Mouse (Mus musculus): Measurements from ENCODE around the gene Rpl36.

Gene Rpl36

DNA sequence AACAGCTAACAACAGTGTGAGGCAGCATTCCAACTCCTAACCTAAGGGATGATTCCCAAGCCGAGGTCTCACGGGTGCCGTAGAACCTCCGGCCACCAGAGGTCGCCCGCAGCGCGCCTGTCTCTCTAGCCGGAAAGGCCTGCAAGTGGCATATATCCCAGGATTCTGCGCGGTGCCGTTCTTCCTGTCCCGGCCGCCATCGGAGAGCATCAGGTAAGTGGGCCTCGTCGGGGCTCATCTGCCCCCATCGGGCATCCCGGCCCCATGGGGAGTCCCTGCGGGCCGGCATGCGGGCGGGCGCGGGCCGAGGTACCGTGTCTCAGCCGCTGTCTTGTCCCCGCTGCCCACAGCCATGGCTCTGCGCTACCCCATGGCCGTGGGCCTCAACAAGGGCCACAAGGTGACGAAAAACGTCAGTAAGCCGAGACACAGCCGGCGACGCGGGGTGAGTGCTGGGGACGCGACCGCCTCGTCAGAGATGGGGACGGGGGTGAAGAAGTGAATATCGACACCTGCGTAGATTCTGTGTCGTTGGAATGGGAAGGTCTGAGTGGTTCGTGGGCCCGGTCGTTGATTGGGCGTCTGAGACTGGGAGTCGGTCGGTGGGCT lies at the start of gene Rpl36:
TSS of gene Rpl36 (plus strand) at position 181 of the 609 bp plus-strand sequence.
- peak; percentile 93 for DNase-seq (ENCODE audit: low read depth, low spot score)

DNA sequence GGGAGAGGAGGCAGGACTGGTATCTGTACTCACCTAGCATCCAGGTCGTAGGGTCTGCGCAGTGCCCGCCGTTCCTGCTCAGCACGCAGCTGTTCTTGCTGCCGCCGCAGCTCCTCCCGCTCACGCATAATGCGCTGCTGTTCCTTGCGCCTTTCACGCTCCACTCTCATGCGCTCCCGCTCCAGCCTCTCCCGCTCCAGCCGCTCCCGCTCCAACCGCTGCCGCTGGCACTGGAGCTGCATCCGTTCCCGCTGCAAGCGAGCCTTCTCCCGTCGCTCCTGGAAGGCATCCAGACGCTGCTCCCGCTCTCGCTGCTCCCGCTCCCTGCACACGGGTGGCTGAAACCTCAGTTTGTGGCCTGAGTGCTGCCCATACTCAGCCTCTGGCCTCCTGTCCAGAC lies 46.9 kb upstream of the Rpl36 start:
- no peak for DNase-seq (ENCODE audit: low read depth, low spot score)

DNA sequence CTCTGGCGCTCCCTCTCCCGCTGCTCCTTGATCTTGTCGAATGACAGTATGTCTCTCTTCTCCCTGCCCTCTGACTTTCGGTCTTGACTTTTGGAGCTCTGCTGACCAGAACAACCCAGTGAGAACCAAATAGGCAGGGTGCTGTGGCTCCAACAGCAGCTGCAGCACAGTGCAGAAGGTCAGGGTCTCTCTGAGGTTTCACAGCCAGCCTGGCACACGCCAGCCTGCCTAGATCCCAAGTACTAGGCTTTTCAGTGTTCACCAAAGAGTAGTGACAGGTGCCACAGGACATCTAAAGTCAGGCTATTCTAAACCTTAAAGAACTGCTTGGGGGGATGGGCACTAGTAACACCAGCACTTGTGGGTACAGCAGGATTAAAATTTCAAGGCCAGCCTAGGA lies 46.3 kb upstream of the Rpl36 start:
- DNase-seq (ENCODE audit: low read depth, low spot score), result no peak

DNA sequence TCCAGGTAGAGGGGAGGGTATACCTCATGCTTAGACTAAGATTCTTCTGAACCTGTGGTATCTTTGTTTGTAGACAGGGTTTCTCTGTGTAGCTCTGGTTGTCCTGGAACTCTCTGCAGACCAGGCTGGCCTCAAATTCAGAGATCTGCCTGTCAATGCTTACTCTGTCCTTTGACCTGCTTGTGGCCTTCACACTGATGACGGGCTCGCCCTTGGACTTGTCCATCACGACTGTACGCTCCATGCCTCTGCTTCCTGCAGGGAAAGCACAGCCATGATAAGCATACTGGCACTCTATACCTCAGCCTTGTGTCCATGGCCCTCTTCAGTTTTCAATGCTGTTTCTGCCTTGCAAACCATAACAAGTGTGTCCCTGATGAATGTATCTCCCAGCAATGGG lies 45.8 kb upstream of the Rpl36 start:
- no peak for DNase-seq (ENCODE audit: low read depth, low spot score)

DNA sequence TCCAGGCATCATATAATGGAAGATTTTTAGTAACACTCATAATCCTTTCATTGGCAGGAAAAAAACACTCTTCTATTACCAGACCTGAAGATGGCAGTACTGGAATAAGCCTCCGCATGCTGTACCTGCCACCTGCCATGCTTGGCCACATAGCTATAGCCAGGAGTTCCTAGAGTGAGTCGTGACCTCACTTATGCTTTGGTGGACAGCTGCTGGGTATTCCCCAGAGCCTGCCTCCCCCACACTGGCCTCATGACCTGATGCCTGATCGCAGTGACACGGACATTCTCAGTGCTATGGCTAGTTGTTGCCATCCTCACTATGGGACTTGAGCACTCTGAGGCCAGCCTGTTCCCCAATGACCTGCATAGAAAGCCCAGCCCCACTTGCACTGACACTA lies 42.9 kb upstream of the Rpl36 start:
- no peak for DNase-seq (ENCODE audit: low read depth, low spot score)

DNA sequence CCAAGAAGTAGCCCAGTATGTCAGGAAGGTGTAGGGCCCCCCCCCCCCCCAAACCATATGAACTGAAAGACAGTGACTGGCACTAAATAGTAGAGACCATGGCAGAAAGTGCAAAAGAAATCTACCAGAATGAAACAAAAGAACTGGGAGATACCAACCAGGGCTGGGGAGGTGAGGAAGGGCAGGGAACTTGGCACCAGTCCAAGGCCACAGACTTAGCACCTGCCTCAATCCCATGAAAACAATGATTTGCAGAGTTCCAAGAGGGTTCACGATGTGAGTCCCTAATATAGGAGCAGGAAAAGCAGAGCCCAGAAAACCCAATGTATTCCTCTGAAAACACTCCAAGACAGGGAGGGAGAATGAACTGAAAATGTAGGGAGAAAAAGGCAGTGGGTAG lies 41.1 kb upstream of the Rpl36 start:
- no peak for DNase-seq (ENCODE audit: low read depth, low spot score)

DNA sequence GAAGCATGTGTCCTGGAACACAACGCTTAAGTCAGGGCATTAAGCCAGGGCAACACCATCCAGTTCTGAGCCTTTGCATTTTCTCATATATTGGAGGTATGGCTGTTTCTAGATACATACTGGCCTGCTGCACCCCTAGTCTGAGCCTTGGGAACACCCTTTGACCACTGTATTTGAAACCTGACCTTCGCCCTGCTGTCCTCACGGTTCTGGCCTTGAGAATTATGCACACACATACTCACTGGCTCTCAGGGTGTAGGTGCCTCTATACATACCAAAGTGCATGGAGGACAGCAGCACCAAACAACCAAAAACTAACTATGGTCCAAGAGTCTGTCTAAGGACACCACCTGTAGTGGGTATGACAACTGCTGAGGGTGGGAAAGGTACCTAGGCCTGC lies 40.3 kb upstream of the Rpl36 start:
- DNase-seq (ENCODE audit: low read depth, low spot score), result no peak

DNA sequence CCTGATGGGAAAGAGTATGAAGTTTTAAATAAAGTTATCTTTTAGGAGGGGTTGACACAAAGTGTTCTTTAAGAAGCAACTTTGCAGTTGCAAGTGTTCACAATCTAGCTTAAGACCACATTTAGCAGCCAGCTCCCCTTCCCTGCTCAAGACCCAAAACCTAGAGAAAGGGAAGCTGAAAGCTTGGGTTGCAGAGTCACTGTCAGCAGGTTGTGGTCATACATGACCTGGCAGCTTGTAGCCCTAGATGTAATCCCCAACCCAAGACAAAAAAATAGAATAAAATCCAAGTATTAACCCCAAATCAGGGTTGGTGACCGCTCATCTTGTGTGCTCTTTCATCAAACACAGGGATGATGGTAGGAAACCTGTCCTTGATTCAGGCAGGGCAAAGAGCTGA lies 30.1 kb upstream of the Rpl36 start:
- DNase-seq (ENCODE audit: low read depth, low spot score), result peak; percentile 41

DNA sequence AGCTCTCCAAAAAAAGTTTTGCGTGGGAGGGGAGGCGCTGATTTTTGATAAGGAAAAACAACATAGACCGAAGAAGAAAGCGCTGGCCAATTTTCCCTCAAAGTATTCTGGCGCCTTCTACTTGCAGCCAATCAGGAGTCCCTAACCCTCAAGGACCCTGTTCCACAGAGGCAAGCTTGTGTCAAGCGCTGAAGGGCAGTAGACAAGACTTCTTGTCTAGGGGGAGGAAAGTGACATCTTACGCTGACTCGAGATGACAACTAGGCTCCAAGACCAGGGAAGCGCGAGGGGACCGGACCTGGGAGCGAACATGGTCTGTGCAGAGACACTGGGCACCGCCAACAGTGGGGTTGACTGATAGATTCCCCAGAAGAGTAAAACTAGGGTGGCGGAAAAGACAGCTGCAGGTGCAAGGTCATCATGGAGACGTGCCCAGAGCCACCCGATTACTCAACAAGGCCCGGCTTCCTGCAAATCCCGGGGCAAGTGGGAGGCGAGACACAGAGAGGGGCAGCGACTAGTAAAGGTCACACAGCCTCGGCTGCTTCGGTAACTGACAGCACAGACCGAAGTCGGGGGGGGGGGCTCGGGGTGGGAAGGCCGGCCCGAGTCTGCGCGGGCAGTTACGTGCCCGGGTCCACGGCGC lies 29.5 kb upstream of the Rpl36 start:
- DNase-seq (ENCODE audit: low read depth, low spot score), result no peak

DNA sequence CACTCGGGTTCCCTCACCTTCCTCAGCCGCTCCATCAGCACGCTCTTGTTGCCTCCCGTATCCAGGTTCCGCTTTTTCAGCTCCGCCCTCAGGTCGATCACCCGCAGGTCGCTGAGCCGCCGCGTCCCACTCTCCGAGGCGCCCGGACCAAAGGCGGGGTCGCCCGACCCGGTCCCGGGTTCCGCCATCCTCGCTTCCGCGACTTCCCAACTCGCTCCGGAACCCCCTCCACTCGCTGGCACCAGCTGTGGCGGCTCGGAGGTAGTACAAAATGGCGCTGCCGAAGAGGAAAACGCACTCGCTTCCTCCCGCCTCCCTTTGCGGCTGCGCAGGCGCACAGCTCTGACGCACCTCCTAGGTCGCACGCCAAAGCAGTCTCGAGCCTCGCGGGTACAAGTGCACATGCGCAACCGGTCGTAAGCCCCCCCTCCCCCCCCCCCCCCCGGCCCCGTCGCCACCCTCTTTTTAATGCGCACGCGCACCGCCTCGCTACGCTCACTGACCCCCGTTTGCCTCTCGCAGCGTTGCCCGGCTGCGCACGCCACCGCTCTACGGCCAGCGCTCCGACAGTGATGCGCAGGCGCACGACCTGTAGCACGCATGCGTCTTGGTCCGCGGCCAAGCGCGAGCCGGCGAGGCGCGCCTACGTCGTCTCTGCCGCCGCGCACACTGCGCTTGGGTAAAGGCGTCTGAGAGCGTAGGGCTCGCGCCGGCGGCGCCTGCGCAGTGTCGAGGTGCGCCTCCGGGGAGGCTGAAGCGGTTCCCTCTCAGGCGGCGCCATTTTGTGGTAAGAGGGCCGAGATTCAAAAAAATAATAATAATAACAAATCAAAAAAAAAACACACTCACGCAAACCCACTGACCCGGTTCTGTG lies 28.7 kb upstream of the Rpl36 start, which contains the start of the genes Safb2 and Safb:
TSS of gene Safb2 (minus strand) at position 329 of the 874 bp plus-strand sequence.
TSS of gene Safb (plus strand) at position 569 of the 874 bp plus-strand sequence.
- peak; percentile 100 for DNase-seq (ENCODE audit: low read depth, low spot score)

DNA sequence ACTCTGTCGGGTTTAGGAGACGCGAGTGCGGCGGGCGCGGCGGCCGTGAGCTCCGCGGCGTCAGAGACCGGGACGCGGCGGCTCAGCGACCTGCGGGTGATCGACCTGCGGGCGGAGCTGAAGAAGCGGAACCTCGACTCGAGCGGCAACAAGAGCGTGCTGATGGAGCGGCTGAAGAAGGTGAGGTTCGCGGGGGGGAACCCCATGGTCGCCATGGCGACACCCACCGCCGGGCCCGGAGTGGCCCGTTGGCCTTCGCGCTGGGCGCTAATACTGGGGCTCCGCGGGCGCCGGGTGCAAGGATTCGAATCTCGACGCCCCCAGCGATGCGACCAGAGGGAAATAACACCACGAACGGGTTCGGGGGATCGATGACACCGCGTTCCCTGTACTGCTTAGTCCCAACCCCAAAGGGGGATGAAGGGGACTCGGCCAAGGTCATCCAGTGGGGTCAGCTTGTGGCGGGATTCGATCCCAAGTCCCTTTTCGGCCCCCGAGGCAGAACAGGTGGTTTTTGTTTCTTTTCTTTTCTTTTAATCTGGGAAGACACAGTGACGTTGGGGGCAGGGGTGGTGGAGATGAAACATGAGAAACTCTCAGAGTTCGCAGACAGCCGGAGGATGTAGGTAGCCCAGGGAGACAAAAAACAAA lies 27.9 kb upstream of the Rpl36 start:
- DNase-seq (ENCODE audit: low read depth, low spot score), result peak; percentile 74

DNA sequence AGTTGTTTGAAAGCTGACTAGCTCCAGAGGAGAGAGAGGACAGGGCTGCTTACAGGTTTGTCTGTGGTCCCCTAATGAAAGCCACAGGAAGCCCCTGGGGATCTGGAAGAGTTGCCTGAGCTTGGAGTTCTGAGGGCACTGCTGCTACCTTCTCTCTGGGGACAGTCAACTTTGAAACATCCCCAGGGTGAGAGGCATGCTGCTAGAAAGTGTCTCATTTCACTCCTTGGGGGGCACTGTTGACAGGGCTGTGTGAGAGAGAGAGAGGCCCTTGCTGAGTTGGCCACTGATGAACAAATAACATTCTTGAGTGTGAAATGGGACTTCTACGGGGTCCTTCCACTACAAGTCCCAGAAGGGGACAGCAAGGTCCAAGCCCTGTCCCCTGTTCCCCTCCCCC lies 25.4 kb upstream of the Rpl36 start:
- DNase-seq (ENCODE audit: low read depth, low spot score), result no peak

DNA sequence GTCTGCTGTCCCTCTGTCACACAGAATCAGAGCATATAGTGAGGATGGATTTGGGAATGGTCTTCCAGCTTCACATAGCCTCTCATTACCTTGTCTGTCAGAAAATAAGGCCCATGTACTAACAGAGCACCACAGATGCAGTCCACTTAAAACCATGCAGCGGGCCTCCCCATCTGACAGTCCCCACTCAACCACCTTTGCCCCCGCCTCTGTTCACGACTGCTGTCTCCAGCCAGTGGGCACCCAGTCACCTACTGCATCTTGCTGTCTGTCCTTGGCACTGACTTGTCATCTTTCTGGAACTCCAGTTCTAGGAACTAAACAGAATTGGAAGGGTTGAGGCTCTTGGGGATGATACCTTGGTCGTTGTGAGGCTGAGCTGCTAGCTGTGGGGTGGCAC lies 24.3 kb upstream of the Rpl36 start:
- no peak for DNase-seq (ENCODE audit: low read depth, low spot score)

DNA sequence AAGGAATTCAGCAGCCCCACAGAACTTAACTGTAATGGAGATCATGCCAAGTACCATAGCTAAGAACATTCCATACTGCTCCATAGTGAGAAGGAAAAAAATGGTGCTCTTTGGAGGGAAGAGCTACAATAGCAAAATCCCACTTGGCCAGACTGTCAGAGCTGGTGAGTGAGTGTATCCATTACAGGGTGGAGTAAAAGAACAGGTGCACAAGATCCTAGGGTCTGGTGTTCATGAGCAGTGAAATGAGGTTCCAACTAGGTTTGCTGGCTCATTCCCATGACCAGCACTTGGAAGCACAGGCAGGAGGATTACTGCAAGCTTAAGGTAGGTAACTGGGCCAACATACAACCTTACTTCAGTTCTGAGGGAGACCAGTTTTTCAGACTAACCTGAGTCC lies 20.7 kb upstream of the Rpl36 start:
- DNase-seq (ENCODE audit: low read depth, low spot score), result no peak

DNA sequence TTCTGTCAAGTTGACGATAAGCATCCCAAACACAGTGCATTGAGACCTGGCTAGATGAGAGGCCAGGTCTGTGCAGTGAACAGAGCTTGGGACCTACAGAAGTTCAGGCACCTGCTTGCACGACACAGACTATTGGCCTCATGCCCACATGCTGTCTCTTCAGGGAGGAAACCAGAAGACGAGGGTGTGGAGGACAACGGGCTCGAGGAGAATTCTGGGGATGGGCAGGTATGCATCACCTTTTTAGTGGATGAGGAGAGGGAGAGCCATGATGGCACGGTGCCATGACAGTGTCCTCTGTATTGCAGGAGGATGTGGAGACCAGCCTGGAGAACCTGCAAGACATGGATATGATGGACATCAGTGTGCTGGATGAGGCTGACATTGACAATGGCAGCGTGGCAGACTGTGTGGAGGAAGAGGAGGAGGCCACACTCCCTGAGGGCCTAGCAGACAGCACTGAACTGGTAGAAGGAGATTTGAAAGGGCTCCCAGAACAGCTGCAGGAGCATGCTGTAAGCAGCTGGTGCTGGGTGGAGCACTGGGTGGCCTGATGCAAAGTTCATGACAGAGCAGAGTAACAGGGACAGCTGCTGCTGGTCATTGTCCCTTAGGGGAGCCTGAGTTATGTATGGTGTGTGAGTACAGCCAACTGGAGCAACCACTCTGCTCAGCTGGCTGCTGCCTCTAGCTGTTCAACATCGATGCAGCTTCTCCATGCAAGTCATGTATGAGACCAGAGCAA lies 19.5 kb upstream of the Rpl36 start:
- DNase-seq (ENCODE audit: low read depth, low spot score), result no peak

DNA sequence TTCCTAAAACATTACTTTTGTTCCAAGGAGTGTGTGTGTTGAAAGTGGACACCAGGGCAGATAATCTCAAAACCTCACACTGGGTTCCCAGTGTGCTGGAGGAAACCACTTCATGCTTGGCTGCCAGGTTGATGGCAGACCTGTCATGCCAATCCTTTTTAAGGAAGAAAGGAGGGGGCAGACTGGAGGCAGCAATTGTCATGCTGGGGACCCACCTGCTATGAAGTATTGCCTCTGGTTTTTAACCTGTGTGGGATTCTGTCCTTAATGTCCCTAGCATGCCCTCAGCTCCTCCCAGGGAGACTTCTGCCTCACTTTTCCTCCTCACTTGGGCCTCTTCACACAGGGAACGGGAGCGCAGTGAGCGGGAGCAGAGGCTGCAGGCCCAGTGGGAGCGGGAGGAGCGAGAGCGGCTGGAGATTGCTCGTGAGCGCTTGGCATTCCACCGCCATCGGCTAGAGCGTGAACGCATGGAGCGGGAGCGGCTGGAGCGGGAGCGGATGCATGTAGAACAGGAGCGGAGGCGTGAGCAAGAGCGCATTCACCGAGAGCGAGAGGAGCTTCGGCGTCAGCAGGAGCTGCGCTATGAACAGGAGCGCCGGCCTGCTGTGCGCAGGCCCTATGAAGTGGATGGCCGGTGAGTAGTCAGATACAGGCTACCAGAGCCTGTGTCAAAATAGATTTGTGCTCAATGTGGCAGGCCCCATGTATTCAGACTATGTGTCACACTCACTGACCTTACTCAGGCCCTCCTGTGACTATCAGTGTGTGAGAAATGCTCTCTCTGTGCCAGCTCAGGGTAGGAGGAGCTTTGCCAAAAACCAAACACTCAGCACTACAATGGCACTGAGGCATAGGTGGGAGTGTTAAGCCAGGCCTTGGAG lies 9.8 kb upstream of the Rpl36 start:
- no peak for DNase-seq (ENCODE audit: low read depth, low spot score)

DNA sequence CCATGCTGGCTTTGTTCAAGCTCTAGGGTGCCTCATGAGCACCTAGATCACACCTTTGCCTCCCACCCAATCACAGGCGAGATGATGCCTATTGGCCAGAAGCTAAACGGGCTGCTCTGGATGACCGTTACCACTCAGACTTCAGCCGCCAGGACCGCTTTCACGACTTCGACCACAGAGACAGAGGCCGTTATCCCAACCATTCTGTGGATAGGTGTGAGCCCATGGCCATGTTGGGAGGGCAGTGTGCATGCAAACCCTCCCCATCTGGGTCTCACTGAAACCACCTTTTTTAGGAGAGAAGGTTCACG lies 9.2 kb upstream of the Rpl36 start:
- no peak for DNase-seq (ENCODE audit: low read depth, low spot score)

DNA sequence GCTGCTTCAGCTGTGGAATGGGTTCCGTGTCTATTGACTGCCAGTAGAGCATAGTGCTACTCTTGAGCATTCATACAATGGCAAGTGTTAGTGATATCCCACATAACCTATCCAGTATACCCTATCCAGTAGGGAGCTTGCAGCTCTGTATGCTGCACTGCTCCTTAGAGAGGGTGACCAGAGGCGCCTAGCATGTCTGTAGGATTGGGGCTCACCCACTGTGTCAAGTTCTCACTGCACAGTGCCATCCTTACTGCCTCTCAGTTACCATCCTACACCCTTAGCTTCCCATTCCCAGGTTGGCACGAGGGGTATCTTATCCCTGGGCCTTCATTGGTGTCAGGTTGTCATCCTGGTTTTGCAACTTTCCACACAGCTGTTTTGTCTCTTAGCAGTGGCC lies 8.8 kb upstream of the Rpl36 start:
- DNase-seq (ENCODE audit: low read depth, low spot score), result no peak

DNA sequence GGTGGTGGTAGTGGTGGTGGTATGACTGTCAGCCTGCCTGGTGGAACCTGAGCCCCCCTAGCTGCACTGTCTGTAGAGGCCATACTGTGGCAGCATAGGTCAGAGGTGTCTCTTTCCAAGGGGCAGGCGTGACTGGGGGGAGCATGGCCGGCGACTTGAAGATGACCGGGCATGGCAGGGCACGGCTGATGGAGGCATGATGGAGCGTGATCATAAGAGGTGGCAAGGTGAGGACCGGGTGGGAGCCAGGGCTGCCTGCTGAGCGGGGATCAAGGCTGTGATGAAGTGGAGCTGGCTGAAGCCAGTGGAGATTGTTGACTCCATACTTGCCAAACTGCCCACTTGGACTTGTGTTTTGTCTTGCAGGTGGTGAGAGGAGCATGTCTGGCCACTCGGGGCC lies 7.8 kb upstream of the Rpl36 start:
- DNase-seq (ENCODE audit: low read depth, low spot score), result no peak

DNA sequence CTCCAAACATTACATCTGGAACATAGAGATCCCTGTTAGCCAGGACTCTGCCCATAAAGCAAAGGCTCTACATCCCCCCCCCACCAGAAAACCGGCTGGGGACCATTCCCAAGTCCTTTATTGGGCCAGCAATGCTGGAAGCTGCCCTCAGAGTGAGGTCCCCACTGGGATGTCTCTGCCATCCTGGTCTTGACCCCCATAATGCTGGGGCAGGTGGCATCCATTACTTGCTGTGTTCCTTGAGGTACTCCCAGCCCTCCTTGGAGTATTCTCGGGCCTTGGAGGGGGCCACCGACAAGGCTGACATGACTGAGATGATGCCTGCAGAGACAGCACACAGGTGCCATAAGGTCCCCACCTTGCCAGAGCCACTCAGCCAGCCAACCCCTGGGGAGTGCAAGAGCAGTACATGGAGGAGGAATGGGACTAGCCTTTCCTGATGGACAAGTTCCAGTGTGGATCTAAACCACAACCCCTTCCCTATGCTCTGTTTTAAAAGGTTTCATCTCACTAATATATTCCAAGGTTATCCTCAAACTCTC lies 5.6 kb upstream of the Rpl36 start:
- DNase-seq (ENCODE audit: low read depth, low spot score), result no peak
